Mouse (Mus musculus) CD4-positive naive resting alpha-beta T cell, adult 57 days (primary cell): Measurements from ENCODE around the gene Gm17662. TPM values are rescaled to one million over a fixed set of nuclear protein-coding genes. Genes with fewer than 3 reads are reported as not detected.

Experiments
- total RNA-seq: library from RNA; stranded (reverse); gene quantifications from one replicate; pipeline ENCODE4 v1.2.4, GENCODE M21; 2023

Gm17662 gene
- total RNA-seq: not detected

GRCm38 (mm10) chr4:104857029-104857428, at the start of gene Gm17662:
Gene Gm17662 (plus strand): TSS chr4:104857329.

GRCm38 (mm10) chr4:104876323-104876722, 19.2 kb downstream of the Gm17662 start, which contains the start of gene C8a:
Gene C8a (minus strand): TSS chr4:104876398.

Other genes starting within 250 kb of the Gm17662 start
- not detected for gene C8b, start 91.0 kb upstream of the Gm17662 start, total RNA-seq
- not detected for gene C8a, start 19.1 kb downstream of the Gm17662 start, total RNA-seq
- not detected for gene Fyb2, start 56.1 kb downstream of the Gm17662 start, total RNA-seq